Mouse (Mus musculus) urinary bladder, postnatal 4 days (tissue): ENCODE measurements at regions not wholly inside any gene's neighbourhood (a gene's known extent, or its start where the extent isn't known, plus 50 kb on each side); places are given as distances from the start of the nearest gene placed in this dataset.

Source experiments
- DNase-seq, 2 experiments: peaks; one replicate each; pipeline ENCODE4 v3.0.0; 2021 to 2022; ENCODE audit warnings: low spot score in 2 of 2

- DNase-seq, result peak in 1 of 2 experiments; percentile 52
Measured at GRCm38 (mm10) chr14:32735356-32735755, 50.3 kb upstream of the 3425401B19Rik start.
